Mouse (Mus musculus) lung, adult 2 months (tissue): Measurements from ENCODE around the gene Gm42906. TPM values are rescaled to one million over a fixed set of nuclear protein-coding genes. Genes with fewer than 3 reads are reported as not detected.

Experiments
- DNase-seq: peaks from one replicate; pipeline ENCODE4 v3.0.0; 2022
- H3K4me1 ChIP-seq: fragments of 200-500 bp; 2 replicates; pipeline ENCODE4 v1.6.1; 2011; ENCODE audit warnings: low read length; ENCODE audit not compliant: control insufficient read depth, insufficient read depth
- H3K4me3 ChIP-seq: fragments of 200-500 bp; replicated peaks from 2 replicates; pipeline ENCODE3; 2011; ENCODE audit warnings: low read depth, mild to moderate bottlenecking, control low read depth, low read length; ENCODE audit errors: extremely low read depth
- CTCF ChIP-seq: fragments of 200-500 bp; IDR thresholded peaks from 2 replicates; pipeline ENCODE4 v1.5.1; 2011; ENCODE audit warnings: mild to moderate bottlenecking, low read length, control low read depth; ENCODE audit not compliant: insufficient read depth
- POLR2A ChIP-seq: fragments of 200-500 bp; IDR thresholded peaks from 2 replicates; pipeline ENCODE4 v1.6.1; 2011; ENCODE audit warnings: low read depth, mild to moderate bottlenecking, control low read depth, low read length, borderline replicate concordance; ENCODE audit errors: extremely low read depth
- WGBS: fragments of 180-500 bp; shearing (Covaris S2); methylation state at CpG from one replicate; pipeline ENCODE4 v1.1.7; 2018; 5-methylcytosine and 5-hydroxymethylcytosine counted together
- polyA plus RNA-seq: library from polyadenylated mRNA; depleted of rRNA; stranded (reverse); fragments of >200 nt; gene quantifications from 2 replicates; pipeline ENCODE4 v1.2.3, GENCODE M21; 2012

The Gm42906 gene
- polyA plus RNA-seq, 1 experiment, result not detected

- WGBS, result 49% methylated on average over 8 of the region's 8 CpGs
- no peak overlapping the region for H3K4me3 ChIP-seq
- peaks cover 11% of the 10 kb centered on the region for H3K4me1 ChIP-seq
- TF ChIP-seq CTCF (no peak), POLR2A (no peak)
- no peak for DNase-seq
These were observed 242.6 kb downstream of the Gm42906 start for GRCm38 (mm10) chr5:151185286-151185856.

- WGBS, result 63% methylated on average over 11 of the region's 11 CpGs
- no peak for TF ChIP-seq CTCF
- no peak for TF ChIP-seq POLR2A
- DNase-seq, result no peak
- no peak overlapping the region for H3K4me3 ChIP-seq
- H3K4me1 ChIP-seq, result peaks cover 11% of the 10 kb centered on the region
These were observed 244.2 kb downstream of the Gm42906 start for GRCm38 (mm10) chr5:151183656-151184240.

- TF ChIP-seq CTCF (no peak), POLR2A (no peak)
- 45% methylated on average over 8 of the region's 8 CpGs for WGBS
- no peak for DNase-seq
- Histone ChIP-seq H3K4me3 (no peak overlapping the region), H3K4me1 (peaks cover 7% of the 10 kb centered on the region)
These were observed 246.7 kb downstream of the Gm42906 start for GRCm38 (mm10) chr5:151181288-151181687.

GRCm38 (mm10) chr5:151180176-151180785, 247.7 kb downstream of the Gm42906 start:
- TF ChIP-seq CTCF, result no peak
- TF ChIP-seq POLR2A, result no peak
- no peak for DNase-seq
- Histone ChIP-seq H3K4me1 (peaks cover 13% of the 10 kb centered on the region), H3K4me3 (no peak overlapping the region)
- WGBS, result 67% methylated on average over 9 of the region's 9 CpGs

GRCm38 (mm10) chr5:151177171-151177570, 250.8 kb downstream of the Gm42906 start:
- peaks cover 35% of the 10 kb centered on the region for H3K4me1 ChIP-seq
- no peak for DNase-seq
- TF ChIP-seq POLR2A (no peak), CTCF (no peak)
- WGBS, result 95% methylated on average over 3 of the region's 3 CpGs
- no peak overlapping the region for H3K4me3 ChIP-seq

- DNase-seq, result no peak
- TF ChIP-seq CTCF (no peak), POLR2A (no peak)
- H3K4me3 ChIP-seq, result no peak overlapping the region
- H3K4me1 ChIP-seq, result peaks cover 38% of the 10 kb centered on the region
- WGBS, result 54% methylated on average over 4 of the region's 4 CpGs
These were observed 252.1 kb downstream of the Gm42906 start for GRCm38 (mm10) chr5:151175897-151176313.

- TF ChIP-seq POLR2A (no peak), CTCF (no peak)
- 16% methylated on average over 7 of the region's 7 CpGs for WGBS
- DNase-seq, result no peak
These were observed 253.2 kb downstream of the Gm42906 start for GRCm38 (mm10) chr5:151174485-151175460.

GRCm38 (mm10) chr5:151173774-151174173, 254.2 kb downstream of the Gm42906 start:
- 46% methylated on average over 1 of the region's 1 CpGs for WGBS
- peaks cover 42% of the 10 kb centered on the region for H3K4me1 ChIP-seq
- no peak for DNase-seq
- no peak overlapping the region for H3K4me3 ChIP-seq
- no peak for TF ChIP-seq POLR2A

More at GRCm38 (mm10) chr5:151174485-151175460, 253.2 kb downstream of the Gm42906 start:
- Histone ChIP-seq H3K4me1 (peaks cover 42% of the 10 kb centered on the region), H3K4me3 (no peak overlapping the region)

GRCm38 (mm10) chr5:151170168-151170750, 257.7 kb downstream of the Gm42906 start:
- H3K4me3 ChIP-seq, result no peak overlapping the region
- peaks cover 47% of the 10 kb centered on the region for H3K4me1 ChIP-seq
- WGBS, result 53% methylated on average over 3 of the region's 3 CpGs
- DNase-seq, result no peak
- TF ChIP-seq POLR2A, result no peak
- TF ChIP-seq CTCF, result no peak

GRCm38 (mm10) chr5:151168191-151168590, 259.8 kb downstream of the Gm42906 start:
- 67% methylated on average over 3 of the region's 3 CpGs for WGBS
- Histone ChIP-seq H3K4me1 (peaks cover 38% of the 10 kb centered on the region), H3K4me3 (no peak overlapping the region)
- TF ChIP-seq CTCF, result no peak
- no peak for TF ChIP-seq POLR2A
- DNase-seq, result no peak
